Mouse (Mus musculus) heart, postnatal 0 days (tissue): ENCODE data around the gene Aamp.

Experiments
- CTCF ChIP-seq: IDR thresholded peaks from 2 replicates; pipeline ENCODE4 v1.5.1; 2016; ENCODE audit warnings: antibody characterized with exemption, control low read depth, low read depth
- EP300 ChIP-seq: IDR thresholded peaks from 2 replicates; pipeline ENCODE4 v1.6.1; 2016; ENCODE audit warnings: antibody characterized with exemption, low read depth

DNA sequence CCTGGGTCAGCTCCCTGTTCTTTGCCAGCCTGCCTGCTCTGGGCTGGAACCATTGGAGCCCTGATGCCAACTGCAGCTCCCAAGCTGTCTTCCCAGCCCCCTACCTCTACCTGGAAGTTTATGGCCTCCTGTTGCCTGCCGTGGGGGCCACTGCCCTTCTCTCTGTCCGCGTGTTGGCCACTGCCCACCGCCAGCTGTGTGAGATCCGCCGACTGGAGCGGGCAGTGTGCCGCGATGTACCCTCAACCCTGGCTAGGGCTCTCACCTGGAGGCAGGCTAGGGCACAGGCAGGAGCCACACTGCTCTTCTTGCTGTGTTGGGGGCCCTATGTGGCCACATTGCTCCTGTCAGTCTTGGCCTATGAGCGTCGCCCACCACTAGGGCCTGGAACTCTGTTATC is 5.5 kb downstream of the Aamp start:
- no peak for TF ChIP-seq EP300
- TF ChIP-seq CTCF, result no peak
